Mouse (Mus musculus) regulatory T cell (primary cell): Measurements from ENCODE around the gene Thra.

Experiments used
- in situ Hi-C: fragments of 300-600 bp; cut with MboI, MseI; formaldehyde crosslinking; loops from one replicate; pipeline ENCODE4 v1.15.1; 2025; ENCODE audit warnings: high pct_unique_total_duplicates

Thra gene

DNA sequence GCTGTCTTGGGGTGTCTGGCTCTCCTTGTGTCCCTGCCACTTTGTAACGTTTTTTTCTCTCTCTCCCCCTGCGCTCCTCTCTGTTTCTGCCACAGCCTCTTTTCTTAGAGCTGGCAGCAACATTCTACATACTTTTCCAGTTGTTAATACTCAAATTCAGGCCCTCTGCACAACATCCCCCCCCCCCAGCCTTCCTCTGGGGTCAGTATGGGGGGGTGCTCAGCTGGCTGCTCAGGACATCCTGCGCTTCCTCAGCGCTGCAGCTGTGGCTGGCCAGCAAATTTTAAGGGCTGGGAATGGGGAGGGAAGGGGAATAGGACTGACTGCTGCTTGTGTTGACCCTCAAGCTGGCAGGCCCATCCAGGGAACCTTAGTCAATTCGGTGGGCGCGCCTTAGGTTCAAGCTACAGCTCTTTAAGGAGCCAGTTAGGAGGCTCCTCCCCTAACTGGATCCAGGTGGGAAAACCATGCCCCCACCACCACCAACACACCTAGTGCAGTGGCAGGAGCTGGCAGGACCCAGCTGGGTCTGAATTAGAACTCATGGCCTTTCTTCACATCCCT, 4.1 kb downstream of the Thra start:
- in situ Hi-C loops = no loop called here

DNA sequence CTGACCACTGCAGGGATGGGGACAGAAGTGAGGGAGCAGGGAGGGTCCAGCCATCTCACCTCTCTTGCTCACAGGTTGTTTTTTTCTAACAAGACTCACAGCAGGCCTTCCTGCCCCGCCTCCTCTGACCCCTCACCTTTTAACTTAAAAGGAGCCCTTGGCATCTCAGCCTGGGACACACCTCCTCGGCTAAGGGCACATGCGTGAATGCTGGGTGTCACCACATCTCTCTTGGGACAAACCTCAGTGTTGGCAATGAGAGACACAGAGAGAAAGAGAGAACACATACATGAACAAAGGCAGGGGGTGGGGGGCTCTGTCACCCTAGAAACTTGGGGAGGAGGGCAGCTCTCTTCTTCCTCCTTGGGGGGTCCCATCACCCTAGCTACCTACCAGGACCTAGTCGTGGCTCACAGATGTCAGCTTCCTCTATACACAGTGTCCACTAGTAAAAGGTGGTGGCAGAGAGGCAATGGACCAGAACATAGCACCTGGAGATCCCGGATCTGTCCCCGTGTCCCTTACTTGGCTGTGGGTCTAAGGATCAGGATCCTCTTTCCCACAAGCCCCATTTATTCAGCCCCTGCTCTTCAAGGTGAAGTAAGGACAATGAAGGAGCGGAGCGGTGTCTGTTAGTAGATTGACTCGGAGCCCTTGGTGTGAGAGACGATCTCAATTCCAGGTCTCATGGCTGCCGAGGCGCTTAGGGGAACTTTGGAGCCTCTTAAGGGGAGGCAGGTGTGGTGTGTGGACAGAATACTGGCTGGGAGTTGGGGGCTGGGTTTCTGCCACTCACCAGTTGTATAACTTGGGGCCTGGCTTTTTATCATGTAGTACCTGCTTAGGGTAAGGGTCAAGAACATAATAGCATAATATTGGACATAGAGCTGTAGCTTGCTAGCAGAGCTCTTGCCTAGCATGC, 5.8 kb downstream of the Thra start:
- in situ Hi-C loops = no loop called here

GRCm38 (mm10) chr11:98746855-98747693, 6.6 kb downstream of the Thra start:
- in situ Hi-C loops = no loop called here

DNA sequence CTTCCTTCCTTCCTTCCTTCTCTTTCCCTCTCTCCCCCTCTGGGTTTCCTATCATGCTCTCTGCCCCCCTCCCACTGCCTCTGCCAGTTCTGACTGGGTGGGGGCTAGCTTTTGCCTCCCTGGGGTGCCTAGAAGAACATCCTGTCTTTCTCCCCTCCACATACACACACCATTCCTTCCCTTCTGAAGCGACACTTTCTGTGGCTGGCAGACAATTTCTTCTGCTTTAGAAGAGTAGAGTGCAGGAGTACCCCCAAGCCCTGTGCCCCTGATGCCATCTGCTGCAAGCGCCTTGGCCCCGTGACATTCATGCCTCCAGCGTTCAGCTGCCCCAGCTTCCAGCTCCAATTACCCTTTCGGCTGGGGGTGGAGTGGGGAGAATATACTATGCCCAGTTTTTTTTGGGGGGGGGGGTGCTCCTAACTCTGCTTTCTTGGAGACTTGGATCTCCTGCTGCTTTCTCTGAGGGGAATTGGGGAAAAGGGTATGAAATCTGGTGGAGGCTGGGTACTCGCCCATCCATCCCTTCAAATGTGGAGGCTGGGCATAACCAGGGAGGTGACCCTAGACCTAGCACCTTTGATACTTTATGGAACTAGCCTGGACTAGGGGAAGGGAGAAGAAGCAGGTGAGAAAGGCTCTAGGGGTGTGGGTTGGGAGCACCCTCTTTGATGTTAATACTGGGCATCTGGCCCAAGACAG, 7.5 kb downstream of the Thra start:
- in situ Hi-C loops = no loop called here

GRCm38 (mm10) chr11:98748506-98749416, 8.3 kb downstream of the Thra start:
- in situ Hi-C loops = no loop called here

- in situ Hi-C loops = no loop called here
These were observed 9.3 kb downstream of the Thra start for GRCm38 (mm10) chr11:98749716-98750115.

DNA sequence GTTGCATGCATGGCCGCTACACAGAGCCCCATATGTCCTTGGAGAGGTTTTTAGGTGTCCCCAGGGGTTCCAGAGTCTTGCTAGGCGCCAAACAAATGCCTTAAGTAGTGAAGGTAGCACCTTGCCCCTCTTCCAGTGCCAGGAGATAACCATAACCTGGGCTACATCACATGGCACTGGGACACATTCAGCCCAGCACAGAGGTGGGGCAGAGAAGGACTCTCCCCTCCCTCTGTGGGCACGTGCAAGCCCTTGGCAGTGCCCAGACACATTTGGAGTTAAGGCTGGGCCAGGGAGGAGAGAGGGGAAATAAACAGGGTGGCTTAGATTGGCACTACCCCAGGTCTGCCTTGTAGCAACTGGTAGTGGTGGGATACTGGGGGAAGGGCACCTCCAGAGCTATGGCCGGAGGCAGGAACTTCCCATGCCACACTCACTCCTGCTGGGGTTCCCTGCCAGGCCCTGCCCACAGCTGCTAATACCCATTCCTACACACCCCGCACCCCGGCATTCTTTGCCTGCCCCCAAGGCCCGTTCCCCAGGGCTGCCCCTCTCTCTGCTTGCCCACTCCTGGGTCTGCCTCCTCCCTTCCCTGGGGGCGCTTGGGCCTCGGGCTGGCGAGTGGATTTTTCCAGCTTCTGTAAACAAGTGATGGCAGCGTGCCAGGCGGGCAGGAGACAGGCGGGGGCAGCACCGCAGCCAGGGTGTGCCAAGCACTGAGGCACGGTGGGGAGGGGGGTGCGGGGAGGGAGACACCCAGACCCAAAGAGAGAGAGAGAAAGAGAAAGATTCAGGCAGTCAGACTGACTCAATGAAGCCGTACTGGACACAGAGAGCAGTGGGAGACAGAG, 10.1 kb downstream of the Thra start:
- in situ Hi-C loops = no loop called here

GRCm38 (mm10) chr11:98751221-98751782, 10.9 kb downstream of the Thra start:
- in situ Hi-C loops = no loop called here

- in situ Hi-C loops = no loop called here
These were observed 12.2 kb downstream of the Thra start for GRCm38 (mm10) chr11:98752562-98753140.

- in situ Hi-C loops = no loop called here
These were observed 12.8 kb downstream of the Thra start for GRCm38 (mm10) chr11:98753264-98753663.

- in situ Hi-C loops = no loop called here
These were observed 13.7 kb downstream of the Thra start for GRCm38 (mm10) chr11:98754151-98754620.

GRCm38 (mm10) chr11:98754621-98755181, 14.3 kb downstream of the Thra start:
- in situ Hi-C loops = no loop called here

DNA sequence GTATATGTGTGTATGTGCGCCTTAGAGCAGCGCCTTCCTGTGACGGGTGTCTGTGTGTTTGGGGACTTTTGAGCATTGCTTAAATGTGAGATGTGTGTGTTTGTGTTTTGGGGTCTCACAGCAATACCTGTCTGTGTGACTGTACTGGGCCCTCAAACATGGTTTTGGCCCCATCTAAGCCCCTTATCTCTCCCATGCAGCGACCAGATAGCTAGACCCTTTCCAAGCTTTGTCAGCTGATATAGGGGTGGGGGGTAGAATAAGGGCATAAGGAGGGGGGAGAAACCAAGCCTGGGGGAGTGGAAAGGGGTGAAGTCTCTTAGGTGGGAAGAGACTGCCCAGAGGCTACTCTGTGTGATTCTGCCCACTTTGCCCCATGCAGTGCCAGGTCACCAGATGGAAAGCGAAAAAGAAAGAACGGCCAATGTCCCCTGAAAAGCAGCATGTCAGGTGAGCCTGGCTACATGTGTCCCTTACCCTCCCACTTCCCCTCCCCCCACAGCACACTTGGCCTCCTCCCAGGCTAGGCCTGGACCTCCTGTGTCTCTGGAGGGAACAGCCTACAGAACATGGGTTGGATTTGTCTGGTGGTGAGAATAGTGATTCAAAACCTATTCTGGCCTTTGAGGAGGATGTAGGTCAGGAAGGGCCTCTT, 15.4 kb downstream of the Thra start:
- in situ Hi-C loops = no loop called here

DNA sequence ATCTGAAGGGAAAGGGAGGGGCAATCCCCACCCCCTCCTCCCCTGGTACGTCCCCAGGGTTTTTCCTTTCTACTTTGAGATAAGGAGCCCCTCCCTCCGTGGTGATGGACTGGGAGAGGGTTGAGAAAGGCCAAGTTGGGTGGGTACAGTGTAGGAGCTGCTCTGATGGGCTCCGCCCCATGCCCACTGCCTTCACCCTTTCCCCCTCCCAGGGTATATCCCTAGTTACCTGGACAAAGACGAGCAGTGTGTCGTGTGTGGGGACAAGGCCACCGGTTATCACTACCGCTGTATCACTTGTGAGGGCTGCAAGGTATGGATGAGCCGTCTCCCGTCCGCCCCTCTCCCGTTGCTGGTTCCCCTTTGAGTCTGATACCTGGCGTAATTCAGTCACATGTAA, 16.3 kb downstream of the Thra start:
- in situ Hi-C loops = no loop called here

DNA sequence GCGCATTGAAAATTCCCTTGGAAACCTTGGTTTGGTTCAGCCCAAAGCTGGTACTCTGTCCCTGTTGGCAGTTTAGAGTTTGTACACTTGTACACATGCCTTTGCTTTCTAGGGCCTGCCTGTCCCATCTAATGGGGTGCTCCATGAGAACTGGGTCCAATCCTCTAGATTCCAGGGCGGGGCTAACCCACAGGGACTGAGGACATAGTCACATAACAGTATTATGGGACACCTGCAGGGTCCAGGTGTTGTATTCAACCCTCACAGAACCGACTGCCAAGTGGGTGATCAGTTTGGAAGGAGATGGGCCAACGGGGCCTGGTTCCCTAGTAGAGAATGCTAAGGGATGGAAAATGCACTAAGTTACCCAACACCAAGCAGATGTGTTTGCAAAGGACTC, 21.5 kb downstream of the Thra start:
- in situ Hi-C loops = loop anchor here (5.0 kb wide), 1 partner anchor 60 kb away; the partner anchor contains the start of gene Csf3

- in situ Hi-C loops = loop anchor here (5.0 kb wide), 1 partner anchor 61 kb away; the partner anchor contains the start of gene Csf3
These were observed 22.5 kb downstream of the Thra start for GRCm38 (mm10) chr11:98762756-98763501.

DNA sequence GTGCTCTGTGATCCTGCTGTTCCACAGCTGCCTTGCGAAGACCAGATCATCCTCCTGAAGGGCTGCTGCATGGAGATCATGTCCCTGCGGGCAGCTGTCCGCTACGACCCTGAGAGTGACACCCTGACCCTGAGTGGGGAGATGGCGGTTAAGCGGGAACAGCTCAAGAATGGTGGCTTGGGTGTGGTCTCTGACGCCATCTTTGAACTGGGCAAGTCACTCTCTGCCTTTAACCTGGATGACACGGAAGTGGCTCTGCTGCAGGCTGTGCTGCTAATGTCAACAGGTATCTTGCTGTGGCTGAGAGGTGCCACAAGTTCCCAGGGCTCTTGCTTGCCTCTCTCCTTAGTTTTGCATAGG, 23.0 kb downstream of the Thra start:
- in situ Hi-C loops = loop anchor here (5.0 kb wide), 1 partner anchor 61 kb away; the partner anchor contains the start of gene Csf3
